Mouse (Mus musculus): ENCODE measurements around the gene 4933430I17Rik. TPM values are rescaled to one million over a fixed set of nuclear protein-coding genes. Genes with fewer than 3 reads are reported as not detected.

Gene 4933430I17Rik
- total and polyA plus RNA-seq, 3 experiments, result 0.30 to 1.8 (median 0.52) TPM

GRCm38 (mm10) chr4:62519849-62520233, 5.3 kb upstream of the 4933430I17Rik start, which contains the start of gene Alad:
Alad (minus strand) TSS chr4:62519918.
- peaks cover 12 to 58% of the 10 kb centered on the region in 2 experiments for H3K4me1 ChIP-seq (ENCODE audit: control insufficient read depth in 1 of 2, insufficient read depth in 2 of 2)
- TF ChIP-seq ZC3H11A (IDR thresholded peaks at IDR 0.05; ENCODE audit: low read depth, low read length), result no peak
- no peak for TF ChIP-seq PAX5 (IDR thresholded peaks at IDR 0.05; ENCODE audit: low read length)
- no peak for TF ChIP-seq TBP (conservative IDR thresholded peaks at IDR 0.05; ENCODE audit: low read depth, low read length)
- TF ChIP-seq POLR2AphosphoS2 (IDR thresholded peaks at IDR 0.05; ENCODE audit: low read depth, low read length), result peak; percentile 57; the same call in 1 of the 2 replicates
- TF ChIP-seq ZNF384 (IDR thresholded peaks at IDR 0.05; ENCODE audit: low read depth, low read length), result no peak
- no peak for TF ChIP-seq EP300 (IDR thresholded peaks at IDR 0.05; ENCODE audit: low read length)
- peak; percentile 96 for TF ChIP-seq POLR2A (IDR thresholded peaks at IDR 0.05; ENCODE audit: low read depth, low read length)
- TF ChIP-seq NELFE (IDR thresholded peaks at IDR 0.05; ENCODE audit: low read depth, low read length), result peak; percentile 97
- TF ChIP-seq MAX (IDR thresholded peaks at IDR 0.05; ENCODE audit: low read length), result peak; percentile 87
- no peak; the same call in 1 of the 2 replicates for TF ChIP-seq ETS1 (conservative IDR thresholded peaks at IDR 0.05; ENCODE audit: low read depth, low read length)
- no peak for TF ChIP-seq UBTF (IDR thresholded peaks at IDR 0.05; ENCODE audit: low read depth, low read length)
- TF ChIP-seq MAFK (IDR thresholded peaks at IDR 0.05; ENCODE audit: insufficient replicate concordance, low read length), result no peak
- no peak for TF ChIP-seq RCOR1 (conservative IDR thresholded peaks at IDR 0.05; ENCODE audit: low read depth, low read length)
- no peak for TF ChIP-seq SMC3 (IDR thresholded peaks at IDR 0.05; ENCODE audit: low read depth, low read length)
- TF ChIP-seq CHD2 (IDR thresholded peaks at IDR 0.05; ENCODE audit: low read length), result peak; percentile 81
- TF ChIP-seq ELF1 (IDR thresholded peaks at IDR 0.05; ENCODE audit: low read depth, low read length), result peak; percentile 98
- peak; percentile 5; the same call in 1 of the 2 replicates for TF ChIP-seq USF2 (conservative IDR thresholded peaks at IDR 0.05; ENCODE audit: low read depth, low read length)
- TF ChIP-seq MEF2A (IDR thresholded peaks at IDR 0.05; ENCODE audit: borderline replicate concordance, low read depth, low read length), result no peak
- TF ChIP-seq MAZ (IDR thresholded peaks at IDR 0.05; ENCODE audit: low read depth, low read length), result peak; percentile 79; the same call in 1 of the 2 replicates
- TF ChIP-seq CTCF (conservative IDR thresholded peaks at IDR 0.05 in 1 of 2, IDR thresholded peaks at IDR 0.05 in 1 of 2; ENCODE audit: low read depth in 2 of 2, low read length in 2 of 2), result 0 out of 4 replicates have a peak, but pooled peaks of 1 of the 2 experiments have one; percentile 12
- peak; percentile 69 for TF ChIP-seq HCFC1 (IDR thresholded peaks at IDR 0.05; ENCODE audit: low read depth, low read length)
- no peak for TF ChIP-seq ZKSCAN1 (IDR thresholded peaks at IDR 0.05; ENCODE audit: borderline replicate concordance, low read depth, low read length)
- peak; percentile 50; the same call in 1 of the 2 replicates for TF ChIP-seq IRF4 (IDR thresholded peaks at IDR 0.05; ENCODE audit: low read depth, low read length)
- TF ChIP-seq KAT2A (IDR thresholded peaks at IDR 0.05; ENCODE audit: insufficient replicate concordance, low read length), result peak; percentile 40; the same call in 1 of the 2 replicates
- no peak for TF ChIP-seq CHD1 (IDR thresholded peaks at IDR 0.05; ENCODE audit: low read depth, low read length)
- no peak; the same call in none of the 2 replicates for TF ChIP-seq TCF12 (IDR thresholded peaks at IDR 0.05; ENCODE audit: low read depth, low read length)
- TF ChIP-seq GABPA (IDR thresholded peaks at IDR 0.05; ENCODE audit: insufficient replicate concordance, low read depth, low read length), result no peak
- TF ChIP-seq USF1 (IDR thresholded peaks at IDR 0.05; ENCODE audit: low read depth, low read length), result peak; percentile 58
- peak; percentile 43; the same call in 1 of the 2 replicates for TF ChIP-seq NRF1 (IDR thresholded peaks at IDR 0.05; ENCODE audit: low read depth, low read length)
- no peak for TF ChIP-seq JUND (conservative IDR thresholded peaks at IDR 0.05; ENCODE audit: low read depth, low read length)
- no peak for TF ChIP-seq JUN (IDR thresholded peaks at IDR 0.05; ENCODE audit: insufficient read depth, low read depth, low read length)
- TF ChIP-seq MYC (IDR thresholded peaks at IDR 0.05; ENCODE audit: low read depth, low read length), result peak; percentile 93
- peak; percentile 75 for TF ChIP-seq ZMIZ1 (IDR thresholded peaks at IDR 0.05; ENCODE audit: low read depth, low read length)
- TF ChIP-seq E2F4 (IDR thresholded peaks at IDR 0.05; ENCODE audit: insufficient replicate concordance, low read depth, low read length), result no peak
- peak; percentile 97 for TF ChIP-seq SIN3A (IDR thresholded peaks at IDR 0.05; ENCODE audit: low read length)
- no peak for TF ChIP-seq BHLHE40 (IDR thresholded peaks at IDR 0.05; ENCODE audit: low read depth, low read length)
- TF ChIP-seq RAD21 (IDR thresholded peaks at IDR 0.05; ENCODE audit: low read depth, low read length), result no peak
- peak; percentile 99 for TF ChIP-seq MXI1 (IDR thresholded peaks at IDR 0.05; ENCODE audit: low read depth, low read length)
- peak; percentile 80 for DNase-seq (ENCODE audit: extremely low read depth)
- dilution Hi-C loops (cut with MboI; ENCODE audit: extremely low pct_ligation_motif_present, extremely low pct_unique_long_range_greater_than_20kb, low sequenced_read_pairs), result no loop called here
- H3K4me2 ChIP-seq (ENCODE audit: insufficient read depth, low read depth, poor library complexity, severe bottlenecking), result peak within 1 kb of the TSS; percentile 92
- peaks cover 5% of the 10 kb centered on the region for H3K79me2 ChIP-seq (replicated peaks; ENCODE audit: control insufficient read depth, extremely low read depth, insufficient read depth, poor library complexity, severe bottlenecking)
- no peaks in the 10 kb centered on the region for H3K27me3 ChIP-seq (replicated peaks)
- peak within 1 kb of the TSS; percentile 61 to 83 (median 68) for H3K4me3 ChIP-seq (replicated peaks in 1 of 3; ENCODE audit: low read depth in 2 of 3, low read length in 2 of 3, poor library complexity in 1 of 3)
- H3K9me3 ChIP-seq (replicated peaks; ENCODE audit: low read length), result no peaks in the 10 kb centered on the region
- peaks cover 4 to 36% of the 10 kb centered on the region in 2 experiments for H3K36me3 ChIP-seq (replicated peaks in 1 of 2; ENCODE audit: control insufficient read depth in 1 of 2, insufficient read depth in 1 of 2, low read length in 1 of 2)
- peak within 1 kb of the TSS; percentile 43 for H3K27ac ChIP-seq (ENCODE audit: insufficient read depth, low read depth)
- in situ Hi-C loops (cut with MboI; ENCODE audit: low pct_ligation_motif_present, low pct_unique_long_range_greater_than_20kb, low sequenced_read_pairs), result loop anchor here (10.0 kb wide), 1 partner anchor 175 kb away; no protein-coding TSS in a partner anchor
- peak within 1 kb of the TSS; percentile 89 for H3K9ac ChIP-seq (ENCODE audit: insufficient read depth, low read depth)
